Mouse (Mus musculus): Measurements from ENCODE around the gene Ccl26.

DNA sequence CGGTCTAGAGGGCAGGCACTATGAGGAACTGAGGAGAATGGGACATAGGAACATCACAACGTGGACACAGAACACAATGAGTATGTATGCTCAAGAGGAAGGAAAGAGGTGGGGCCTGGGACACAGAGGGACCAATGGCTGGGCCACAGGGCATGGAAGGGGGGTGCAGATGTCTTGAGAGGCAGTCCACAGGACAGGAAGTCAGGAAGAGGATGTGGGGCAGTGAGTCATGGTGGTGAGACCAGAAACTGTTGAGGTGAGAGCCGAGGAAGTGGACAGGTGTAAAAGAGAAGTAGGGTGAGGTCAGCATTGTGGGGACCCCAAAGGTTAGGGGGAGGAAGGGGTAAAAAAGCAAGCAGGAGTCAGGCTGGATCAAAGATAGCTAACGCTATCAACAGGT, 26.0 kb downstream of the Ccl26 start:
- no peak for TF ChIP-seq CTCF (IDR thresholded peaks at IDR 0.05; ENCODE audit: low read depth)
- no peak for TF ChIP-seq EP300 (IDR thresholded peaks at IDR 0.05; ENCODE audit: low read depth)

All from liver, embryonic 14.5 days (tissue).